Mouse (Mus musculus): ENCODE data around the gene Tmprss5.

Gene Tmprss5

DNA sequence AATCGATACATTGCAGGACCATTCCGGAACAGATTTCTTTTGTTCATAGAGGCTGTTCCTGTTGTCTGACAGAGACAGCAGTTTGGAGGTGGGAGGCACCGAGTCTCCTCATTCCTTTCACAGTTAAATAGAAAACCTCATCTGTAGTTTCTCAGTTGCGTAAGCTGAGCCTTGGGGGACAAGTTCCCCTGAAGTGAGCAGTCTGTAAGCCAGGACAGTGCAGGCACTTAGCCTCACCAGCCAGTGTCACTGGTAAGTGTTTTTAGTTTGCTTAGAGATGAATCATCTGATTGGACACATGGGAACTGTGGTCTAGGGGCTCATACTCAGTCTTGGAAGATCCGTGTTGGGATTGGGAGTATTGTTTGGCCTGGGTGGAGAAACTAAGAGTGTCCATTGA lies at the start of gene Tmprss5:
Gene Tmprss5, plus strand, starts transcription at position 154 of the 400 bp plus-strand sequence.
- no peak for DNase-seq (ENCODE audit: low read depth, low spot score)

GRCm38 (mm10) chr9:49034764-49035163 lies 46.3 kb upstream of the Tmprss5 start:
- DNase-seq (ENCODE audit: low read depth, low spot score), result no peak

DNA sequence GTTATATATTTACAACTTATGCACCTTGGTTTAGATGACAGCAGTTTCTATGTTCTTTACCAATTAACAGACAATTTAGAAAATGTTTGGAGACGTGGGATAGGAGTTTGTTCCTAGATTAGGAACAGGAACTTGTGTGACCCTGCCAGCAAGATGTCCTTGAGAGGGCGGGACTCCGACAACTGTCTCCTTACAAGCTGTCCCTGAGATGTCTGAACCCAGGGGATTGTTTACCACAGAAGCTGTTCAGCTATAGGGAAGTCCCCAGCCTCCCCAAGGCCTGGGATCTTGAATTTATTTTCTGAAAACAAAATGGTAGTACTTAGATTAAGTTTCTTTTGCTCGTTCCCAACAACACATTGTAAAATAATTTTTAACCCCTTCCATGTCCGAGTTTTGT lies 30.2 kb upstream of the Tmprss5 start:
- peak; percentile 25 for DNase-seq (ENCODE audit: low read depth, low spot score)

GRCm38 (mm10) chr9:49051349-49051748 lies 29.7 kb upstream of the Tmprss5 start:
- peak; percentile 80 for DNase-seq (ENCODE audit: low read depth, low spot score)

DNA sequence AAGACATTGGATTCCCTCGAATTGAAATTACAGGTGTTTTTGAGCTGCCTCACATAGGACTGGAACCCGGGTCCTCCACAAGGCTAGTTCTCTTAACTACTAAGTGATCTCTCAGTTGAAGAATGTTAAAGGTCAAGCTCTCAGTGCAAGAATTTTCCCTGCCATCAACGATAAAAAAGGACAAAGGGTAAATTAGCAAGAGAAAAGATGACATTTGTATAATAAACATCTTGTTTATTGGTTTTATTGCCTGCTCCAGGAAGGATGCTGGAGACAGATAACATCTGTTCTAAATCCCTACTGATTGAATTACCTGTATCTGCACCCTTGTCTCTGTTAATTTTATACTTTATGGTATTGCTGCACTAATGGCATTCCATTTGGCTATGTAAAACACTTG lies 27.0 kb upstream of the Tmprss5 start:
- peak; percentile 82 for DNase-seq (ENCODE audit: low read depth, low spot score)

GRCm38 (mm10) chr9:49055333-49056205 lies 25.5 kb upstream of the Tmprss5 start, which contains the start of gene Zw10:
Zw10 (plus strand) TSS chr9:49055613.
- DNase-seq (ENCODE audit: low read depth, low spot score), result peak; percentile 98

- DNase-seq (ENCODE audit: low read depth, low spot score), result no peak
Observed at GRCm38 (mm10) chr9:49076847-49077246, 4.2 kb upstream of the Tmprss5 start.

DNA sequence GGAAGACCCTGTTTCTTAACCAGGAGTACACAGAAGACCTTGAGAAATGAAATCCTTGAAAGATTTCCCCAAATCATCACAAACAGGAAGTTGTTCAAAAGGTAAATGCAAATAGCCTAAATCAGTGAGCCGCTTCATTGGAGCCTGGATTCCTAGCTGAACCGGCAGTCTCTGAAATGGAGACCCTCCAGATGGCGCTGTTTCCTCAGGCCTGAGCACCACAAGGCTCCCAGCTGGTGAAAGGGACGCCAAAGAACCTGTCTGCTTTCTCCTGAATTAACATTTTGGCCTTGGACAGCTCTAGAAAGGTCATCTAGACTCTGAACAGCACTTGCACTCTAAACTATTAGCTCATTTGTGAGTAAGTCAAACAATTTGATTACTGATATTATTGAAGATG lies 501 bp downstream of the Tmprss5 start:
- peak; percentile 86 for DNase-seq (ENCODE audit: low read depth, low spot score)

DNA sequence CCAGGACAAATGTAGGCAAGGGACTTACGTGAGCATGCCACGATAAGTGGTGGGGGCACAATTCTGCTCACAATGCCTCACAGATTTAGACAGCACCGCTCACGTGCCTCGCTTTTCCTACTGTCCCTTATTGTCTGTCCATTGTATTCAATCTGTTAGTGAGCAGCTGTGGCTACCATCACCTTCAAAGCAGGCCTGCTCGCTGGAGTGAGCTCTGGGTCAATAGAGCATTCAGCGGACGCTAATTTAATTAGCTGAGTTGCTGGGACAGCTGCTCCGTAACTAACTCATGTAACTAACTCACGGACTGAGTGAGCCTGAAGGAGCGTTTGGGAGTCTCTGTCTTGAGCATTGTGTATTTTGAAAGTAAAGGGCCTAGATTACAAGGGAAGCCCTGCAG lies 6.3 kb downstream of the Tmprss5 start:
- DNase-seq (ENCODE audit: low read depth, low spot score), result no peak

DNA sequence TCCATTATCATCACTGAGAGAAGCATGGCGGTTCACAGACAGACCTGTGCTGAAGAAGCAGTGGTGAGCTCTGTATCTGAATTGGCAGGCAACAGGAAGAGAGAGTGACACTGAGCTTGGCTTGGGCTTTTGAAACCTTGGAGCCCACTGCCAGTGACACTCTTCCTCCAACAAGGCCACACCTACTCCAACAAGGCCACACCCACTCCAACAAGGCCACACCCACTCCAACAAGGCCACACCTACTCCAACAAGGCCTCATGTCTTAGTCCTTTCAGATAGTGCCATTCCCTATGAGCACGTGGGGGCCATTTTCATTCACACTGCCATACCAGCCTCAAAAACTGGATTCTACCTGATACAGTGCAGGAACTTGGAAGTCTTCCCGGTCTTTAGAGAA lies 17.8 kb downstream of the Tmprss5 start:
- DNase-seq (ENCODE audit: low read depth, low spot score), result peak; percentile 54

GRCm38 (mm10) chr9:49102328-49102727 lies 21.3 kb downstream of the Tmprss5 start:
- DNase-seq (ENCODE audit: low read depth, low spot score), result peak; percentile 50

DNA sequence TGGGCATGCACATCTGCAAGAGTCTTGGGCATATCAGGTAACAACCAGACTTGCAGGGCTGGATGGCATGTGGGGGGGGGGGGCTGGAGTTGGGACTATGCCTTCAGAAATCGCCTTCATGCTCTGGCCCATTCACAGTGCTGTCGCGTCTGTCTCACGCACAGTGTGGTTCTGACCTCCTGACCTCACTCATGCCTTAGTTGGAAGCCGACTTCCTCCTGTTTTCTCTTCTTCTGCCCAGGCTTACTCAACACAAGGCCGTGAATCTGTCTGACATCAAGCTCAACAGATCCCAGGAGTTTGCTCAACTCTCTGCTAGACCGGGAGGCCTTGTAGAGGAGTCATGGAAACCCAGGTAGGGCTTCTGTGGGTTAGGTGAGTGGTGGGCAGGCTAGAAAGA lies 28.0 kb downstream of the Tmprss5 start:
- DNase-seq (ENCODE audit: low read depth, low spot score), result peak; percentile 22

DNA sequence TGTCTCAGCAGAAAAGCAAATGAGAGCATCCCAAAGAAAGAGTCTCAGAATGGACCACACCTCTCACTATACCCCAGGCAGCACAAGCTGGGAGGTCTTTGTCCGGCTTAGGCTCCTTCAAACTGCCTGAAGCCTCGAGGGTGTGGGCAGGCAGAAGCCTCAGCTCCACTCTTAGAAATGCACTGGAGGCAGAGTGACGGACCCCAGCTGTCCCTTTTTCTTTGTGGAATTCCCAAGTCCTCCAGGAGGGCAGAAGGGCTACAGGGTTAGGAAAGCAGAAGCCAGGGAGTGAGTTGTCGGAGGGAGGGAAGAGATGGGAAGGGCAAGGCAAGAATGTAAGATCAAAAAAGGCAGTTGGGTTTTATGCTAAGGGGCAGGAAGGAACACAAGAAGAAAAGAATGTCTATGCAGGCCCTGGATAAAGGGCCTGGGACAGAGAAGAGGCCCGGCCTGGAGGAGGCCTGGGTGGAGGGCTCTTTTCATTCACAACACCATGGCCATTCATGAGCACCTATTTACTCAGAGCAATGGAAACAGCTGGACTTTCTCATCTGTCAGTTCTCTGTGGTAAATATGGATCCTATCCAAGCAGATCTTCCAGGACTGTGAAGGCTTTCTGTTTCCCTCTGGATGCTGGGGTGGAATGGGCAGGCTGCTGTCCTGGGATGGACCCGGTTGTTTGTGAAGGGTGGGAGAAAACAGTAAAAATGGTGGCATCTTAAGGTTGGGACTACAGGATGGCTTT lies 29.6 kb downstream of the Tmprss5 start:
- DNase-seq (ENCODE audit: low read depth, low spot score), result peak; percentile 79

DNA sequence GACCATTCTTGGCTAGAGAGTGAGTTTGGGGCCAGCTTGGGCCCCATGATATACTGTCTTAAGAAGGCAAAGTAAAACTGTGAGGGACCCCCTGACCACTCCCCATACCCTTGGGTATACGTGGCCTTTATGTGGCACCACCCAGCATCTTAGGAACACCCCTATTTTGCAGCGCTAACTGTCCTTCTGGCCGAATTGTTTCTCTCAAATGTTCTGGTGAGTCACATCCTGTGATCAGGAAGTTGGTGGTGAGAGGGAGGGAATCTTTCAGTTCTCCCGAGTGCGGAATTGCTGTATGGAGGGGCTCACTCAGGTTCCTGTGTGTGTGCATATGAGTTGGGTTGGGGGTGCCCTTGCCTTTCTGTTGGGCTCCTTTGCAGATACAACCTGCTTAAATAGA lies 30.2 kb downstream of the Tmprss5 start:
- DNase-seq (ENCODE audit: low read depth, low spot score), result no peak

GRCm38 (mm10) chr9:49118271-49118825 lies 37.3 kb downstream of the Tmprss5 start:
- DNase-seq (ENCODE audit: low read depth, low spot score), result no peak

GRCm38 (mm10) chr9:49119759-49120158 lies 38.7 kb downstream of the Tmprss5 start:
- DNase-seq (ENCODE audit: low read depth, low spot score), result no peak

GRCm38 (mm10) chr9:49125706-49126105 lies 44.6 kb downstream of the Tmprss5 start:
- no peak for DNase-seq (ENCODE audit: low read depth, low spot score)

DNA sequence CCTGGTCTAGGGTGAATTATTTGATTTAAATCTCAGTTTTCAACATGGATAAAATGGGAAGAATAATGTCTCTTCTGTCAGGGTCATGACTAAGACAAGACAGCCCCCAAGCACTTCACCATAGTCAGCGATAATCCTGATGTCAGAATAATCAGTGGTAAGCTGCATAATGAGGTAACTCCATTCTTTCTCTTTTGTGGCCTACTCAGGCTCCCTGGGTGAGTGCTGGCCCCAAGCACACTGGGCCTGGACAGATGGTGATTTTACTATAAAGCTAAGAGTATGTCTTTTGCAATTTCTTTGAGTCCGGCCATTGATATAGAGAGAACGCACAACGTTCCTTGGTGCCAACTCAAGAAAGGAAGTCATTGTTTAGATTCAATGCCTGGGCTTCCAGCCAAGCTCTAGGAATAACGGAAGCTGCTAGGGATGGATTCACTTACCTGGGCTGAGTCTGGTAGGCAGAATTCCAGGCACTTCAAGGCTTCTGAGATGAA lies 49.5 kb downstream of the Tmprss5 start:
- no peak for DNase-seq (ENCODE audit: low read depth, low spot score)

- no peak for DNase-seq (ENCODE audit: low read depth, low spot score)
Observed at GRCm38 (mm10) chr9:49143841-49144240, 62.8 kb downstream of the Tmprss5 start.

GRCm38 (mm10) chr9:49145776-49146175 lies 64.7 kb downstream of the Tmprss5 start:
- DNase-seq (ENCODE audit: low read depth, low spot score), result no peak

GRCm38 (mm10) chr9:49147031-49147430 lies 66.0 kb downstream of the Tmprss5 start:
- no peak for DNase-seq (ENCODE audit: low read depth, low spot score)

All from ZHBTc4 (cell line).